Mouse (Mus musculus): ENCODE results near the gene Mymx. TPM values are rescaled to one million over a fixed set of nuclear protein-coding genes. Genes with fewer than 3 reads are reported as not detected.

Gene Mymx
- polyA plus RNA-seq, 1 experiment: not detected

- TF ChIP-seq CTCF (IDR thresholded peaks at IDR 0.05; ENCODE audit: insufficient read depth, low read depth, low read length) (peak; percentile 32; the same call in 1 of the 2 replicates), POLR2A (IDR thresholded peaks at IDR 0.05; ENCODE audit: insufficient read depth, low read depth, low read length) (no peak)
- 8% methylated on average over 8 of the region's 8 CpGs for WGBS
- Histone ChIP-seq H3K4me1 (ENCODE audit: control insufficient read depth, insufficient read depth, low read length) (peaks cover 30% of the 10 kb centered on the region), H3K4me3 (ENCODE audit: insufficient read depth, low read depth, low read length) (no peak overlapping the region), H3K27ac (ENCODE audit: insufficient read depth, low read depth, low read length) (no peak overlapping the region)
Observed at GRCm38 (mm10) chr17:45551816-45552451, 50.0 kb downstream of the Mymx start.

GRCm38 (mm10) chr17:45551249-45551796, 50.6 kb downstream of the Mymx start:
- WGBS: 77% methylated on average over 7 of the region's 7 CpGs
- H3K4me3 ChIP-seq (ENCODE audit: insufficient read depth, low read depth, low read length): no peak overlapping the region
- no peak overlapping the region for H3K27ac ChIP-seq (ENCODE audit: insufficient read depth, low read depth, low read length)
- H3K4me1 ChIP-seq (ENCODE audit: control insufficient read depth, insufficient read depth, low read length): peaks cover 34% of the 10 kb centered on the region
- TF ChIP-seq CTCF (IDR thresholded peaks at IDR 0.05; ENCODE audit: insufficient read depth, low read depth, low read length) (no peak), POLR2A (IDR thresholded peaks at IDR 0.05; ENCODE audit: insufficient read depth, low read depth, low read length) (no peak)

Other genes starting within 250 kb of the Mymx start
- not detected in 2 replicates for gene Cdc5l, start 168.4 kb downstream of the Mymx start, polyA plus RNA-seq (2012; ENCODE audit: insufficient read depth, insufficient read length, low replicate concordance, missing spikeins)
- gene Spats1, start 126.7 kb downstream of the Mymx start, polyA plus RNA-seq (2012; ENCODE audit: insufficient read depth, insufficient read length, low replicate concordance, missing spikeins): not detected in 2 replicates
- not detected in 2 replicates for gene Aars2, start 95.3 kb downstream of the Mymx start, polyA plus RNA-seq (2012; ENCODE audit: insufficient read depth, insufficient read length, low replicate concordance, missing spikeins)
- not detected in 2 replicates for gene Tcte1, start 78.7 kb downstream of the Mymx start, polyA plus RNA-seq (2012; ENCODE audit: insufficient read depth, insufficient read length, low replicate concordance, missing spikeins)
- 126 TPM in 1 of 2 replicates, not detected in the other for gene Tmem151b, start 52.4 kb downstream of the Mymx start, polyA plus RNA-seq (2012; ENCODE audit: insufficient read depth, insufficient read length, low replicate concordance, missing spikeins)
- gene Nfkbie, start 46.4 kb downstream of the Mymx start, polyA plus RNA-seq (2012; ENCODE audit: insufficient read depth, insufficient read length, low replicate concordance, missing spikeins): not detected in 2 replicates
- gene Slc35b2, start 38.2 kb downstream of the Mymx start, polyA plus RNA-seq (2012; ENCODE audit: insufficient read depth, insufficient read length, low replicate concordance, missing spikeins): not detected in 2 replicates
- gene Hsp90ab1, start 28.8 kb downstream of the Mymx start, polyA plus RNA-seq (2012; ENCODE audit: insufficient read depth, insufficient read length, low replicate concordance, missing spikeins): 1,037 and 1,562 TPM in 2 replicates
- not detected in 2 replicates for gene Slc29a1, start 2.5 kb downstream of the Mymx start, polyA plus RNA-seq (2012; ENCODE audit: insufficient read depth, insufficient read length, low replicate concordance, missing spikeins)
- not detected in 2 replicates for gene Capn11, start 57.2 kb upstream of the Mymx start, polyA plus RNA-seq (2012; ENCODE audit: insufficient read depth, insufficient read length, low replicate concordance, missing spikeins)
- gene Mrpl14, start 84.2 kb upstream of the Mymx start, polyA plus RNA-seq (2012; ENCODE audit: insufficient read depth, insufficient read length, low replicate concordance, missing spikeins): not detected in 2 replicates
- gene Tmem63b, start 84.8 kb upstream of the Mymx start, polyA plus RNA-seq (2012; ENCODE audit: insufficient read depth, insufficient read length, low replicate concordance, missing spikeins): 179 TPM in 1 of 2 replicates, not detected in the other
- gene 1600014C23Rik, start 131.7 kb upstream of the Mymx start, polyA plus RNA-seq (2012; ENCODE audit: insufficient read depth, insufficient read length, low replicate concordance, missing spikeins): not detected in 2 replicates